14 mouse cellular contexts compared by ENCODE assay signal in genomic region chr16:91355160-91355559, GRCm38 (mm10). TPM values are rescaled to one million over a fixed set of nuclear protein-coding genes. Genes with fewer than 3 reads are reported as not detected.
DNase-seq lines count a peak whose midpoint lies in the region; ATAC-seq lines count a peak whose summit lies in the region.
"Had no signal": no experiment of that assay in that cellular context is flagged by ENCODE, and none has a peak within 500 bp of the region (broad histone marks: within the 10 kb centered on the region; RNA-seq: fewer than 3 reads in every experiment).

No protein-coding gene starts in this region.

- no peaks in the 10 kb centered on the region for H3K9me3 ChIP-seq in midbrain, embryonic 11.5 days (ENCODE audit: control insufficient read depth, low read length)
- H3K9me3 ChIP-seq in midbrain, embryonic 15.5 days: no peaks in the 10 kb centered on the region
- H3K9me3 ChIP-seq in stomach, embryonic 16.5 days (replicated peaks; ENCODE audit: control insufficient read depth, low read length): no peaks in the 10 kb centered on the region
- H3K9me3 ChIP-seq: kidney, embryonic 15.5 days had no signal

- no peaks in the 10 kb centered on the region for H3K4me1 ChIP-seq in midbrain, embryonic 11.5 days (ENCODE audit: control insufficient read depth, insufficient read depth, low read length)
- H3K4me1 ChIP-seq in midbrain, embryonic 15.5 days: peaks cover 2% of the 10 kb centered on the region; the same call in 1 of the 2 replicates
- H3K4me1 ChIP-seq in stomach, embryonic 16.5 days (ENCODE audit: control insufficient read depth, insufficient read depth, low read length): no peaks in the 10 kb centered on the region

- no peaks in the 10 kb centered on the region for H3K36me3 ChIP-seq in midbrain, embryonic 11.5 days (ENCODE audit: control insufficient read depth, insufficient read depth, low read length)
- H3K36me3 ChIP-seq in midbrain, embryonic 15.5 days (replicated peaks): no peaks in the 10 kb centered on the region
- no peaks in the 10 kb centered on the region for H3K36me3 ChIP-seq in macrophage (ENCODE audit: inconsistent target)
- no peaks in the 10 kb centered on the region for H3K36me3 ChIP-seq in stomach, embryonic 16.5 days (ENCODE audit: control insufficient read depth, insufficient read depth, low read length)
- H3K36me3 ChIP-seq: kidney, embryonic 15.5 days had no signal

- WGBS in midbrain, embryonic 11.5 days: 76% methylated on average over 12 of the region's 12 CpGs
- 72% methylated on average over 12 of the region's 12 CpGs for WGBS in midbrain, embryonic 15.5 days
- under 1% methylated on average over 12 of the region's 12 CpGs for WGBS in macrophage (ENCODE audit: missing documents)
- WGBS in stomach, embryonic 16.5 days: 73% methylated on average over 12 of the region's 12 CpGs

- no peak for ATAC-seq in midbrain, embryonic 11.5 days (ENCODE audit: low FRiP score)
- no peak for ATAC-seq in midbrain, embryonic 15.5 days (replicated peaks)
- ATAC-seq in granulocyte monocyte progenitor cell, adult 5-6 weeks (replicated peaks; ENCODE audit: poor library complexity, severe bottlenecking): peak; percentile 65
- no peak for ATAC-seq in stomach, embryonic 16.5 days (ENCODE audit: insufficient read depth, low FRiP score)

- no peak overlapping the region for H3K27ac ChIP-seq in midbrain, embryonic 11.5 days (ENCODE audit: low read depth, low read length)
- H3K27ac ChIP-seq in midbrain, embryonic 15.5 days: no peak overlapping the region
- H3K27ac ChIP-seq in macrophage: peak overlapping the region; percentile 99
- peak overlapping the region; percentile 24; the same call in 1 of the 2 replicates for H3K27ac ChIP-seq in stomach, embryonic 16.5 days (ENCODE audit: low read length)
- H3K27ac ChIP-seq: kidney, embryonic 15.5 days had no signal

- H3K4me2 ChIP-seq in midbrain, embryonic 11.5 days: no peak overlapping the region
- H3K4me2 ChIP-seq in midbrain, embryonic 15.5 days: no peak overlapping the region
- H3K4me2 ChIP-seq in stomach, embryonic 16.5 days (ENCODE audit: low read depth, low read length): no peak overlapping the region
- H3K4me2 ChIP-seq: kidney, embryonic 15.5 days had no signal

- intact Hi-C loops in left cerebral cortex, postnatal 36 days (cut with DNase I): no loop called here

- DNase-seq in midbrain, embryonic 11.5 days (ENCODE audit: low spot score, missing footprints): peak; percentile 79
- no peak for DNase-seq in embryo, embryonic 10.5 days (ENCODE audit: low spot score)
- DNase-seq in left cerebral cortex, postnatal 36 days (ENCODE audit: low spot score in 2 of 2): no peak
- no peak for DNase-seq in neural tube, embryonic 10.5 days (ENCODE audit: extremely low spot score, low spot score)
- DNase-seq: cerebellum, adult 2 months; heart, postnatal 36 days had no signal

- no peaks in the 10 kb centered on the region for H3K79me2 ChIP-seq in macrophage (ENCODE audit: inconsistent target)

- no peak overlapping the region for H3K9ac ChIP-seq in midbrain, embryonic 11.5 days (ENCODE audit: low read length)
- H3K9ac ChIP-seq in midbrain, embryonic 15.5 days: no peak overlapping the region
- H3K9ac ChIP-seq in stomach, embryonic 16.5 days (ENCODE audit: low read length): 0 out of 2 replicates have a peak overlapping the region, but pooled peaks have one; percentile 23
- H3K9ac ChIP-seq: kidney, embryonic 15.5 days had no signal

- peaks cover 4% of the 10 kb centered on the region; the same call in 1 of the 2 replicates for H3K27me3 ChIP-seq in midbrain, embryonic 11.5 days (ENCODE audit: control insufficient read depth, insufficient read depth, low read length)
- H3K27me3 ChIP-seq in midbrain, embryonic 15.5 days (replicated peaks): peaks cover 17% of the 10 kb centered on the region
- peaks cover 4% of the 10 kb centered on the region for H3K27me3 ChIP-seq in stomach, embryonic 16.5 days (ENCODE audit: control insufficient read depth, insufficient read depth, low read length)

- no peak overlapping the region for H3K4me3 ChIP-seq in midbrain, embryonic 11.5 days (ENCODE audit: low read depth, low read length)
- no peak overlapping the region for H3K4me3 ChIP-seq in midbrain, embryonic 15.5 days
- no peak overlapping the region for H3K4me3 ChIP-seq in macrophage (ENCODE audit: inconsistent target)
- H3K4me3 ChIP-seq in stomach, embryonic 16.5 days (replicated peaks; ENCODE audit: low read length): no peak overlapping the region
- H3K4me3 ChIP-seq: kidney, embryonic 15.5 days had no signal

RNA-seq across cellular contexts. Expression of gene Ifnar2, which starts 17.4 kb away (rescaled TPM):
- 32.6 and 32.7 TPM in 2 replicates for polyA plus RNA-seq in midbrain, embryonic 11.5 days (2014; fragmentation: Nextera tagmentation; extraction: Ambion mirVana)
- 33.5 and 36.7 TPM in 2 replicates for polyA plus RNA-seq in midbrain, embryonic 15.5 days (2015; fragmentation: Nextera tagmentation; extraction: Ambion mirVana)
- total RNA-seq in granulocyte monocyte progenitor cell, adult 5-6 weeks (2014; fragmentation: Nextera tagmentation): 130 and 164 TPM in 2 replicates
- total RNA-seq in granulocyte monocyte progenitor cell, adult 5-6 weeks (2017): 115 and 139 TPM in 2 replicates
- total RNA-seq in macrophage (2018; cell fraction: chromatin; rRNA removed): 100 to 1,000 TPM; 154 to 353 (median 191) TPM
- 100 to 1,000 TPM; 175 to 241 (median 207) TPM for total RNA-seq in macrophage (2018; cell fraction: cytosol; rRNA removed)
- 100 to 1,000 TPM; 188 to 308 (median 236) TPM for total RNA-seq in macrophage (2018; cell fraction: nucleus; rRNA removed)
- 183 to 327 TPM (median 193 TPM) in 3 replicates for polyA plus RNA-seq in macrophage (2018)
- 51.3 and 53.1 TPM in 2 replicates for polyA plus RNA-seq in stomach, embryonic 16.5 days (2015; fragmentation: Nextera tagmentation; extraction: Ambion mirVana)
- total RNA-seq in left cerebral cortex, postnatal 36 days (2021): 10 to 100 TPM; 19.4 to 25.1 TPM

RNA-seq across cellular contexts. Expression of gene Gm21970, which starts 36.4 kb away (rescaled TPM):
- not detected in 2 replicates for polyA plus RNA-seq in midbrain, embryonic 11.5 days (2014; fragmentation: Nextera tagmentation; extraction: Ambion mirVana)
- polyA plus RNA-seq in midbrain, embryonic 15.5 days (2015; fragmentation: Nextera tagmentation; extraction: Ambion mirVana): not detected in 2 replicates
- total RNA-seq in granulocyte monocyte progenitor cell, adult 5-6 weeks (2014; fragmentation: Nextera tagmentation): not detected in 2 replicates
- not detected in 2 replicates for total RNA-seq in granulocyte monocyte progenitor cell, adult 5-6 weeks (2017)
- not detected for total RNA-seq in macrophage (2018; cell fraction: chromatin; rRNA removed)
- under 1 TPM in 8 of 26 experiments, not detected in 18; 0.23 to 0.80 (median 0.37) TPM for total RNA-seq in macrophage (2018; cell fraction: cytosol; rRNA removed)
- 1 to 10 TPM in 1 of 26 experiments, not detected in 25; 1.6 TPM for total RNA-seq in macrophage (2018; cell fraction: nucleus; rRNA removed)
- not detected in 3 replicates for polyA plus RNA-seq in macrophage (2018)
- not detected in 2 replicates for polyA plus RNA-seq in stomach, embryonic 16.5 days (2015; fragmentation: Nextera tagmentation; extraction: Ambion mirVana)
- total RNA-seq in left cerebral cortex, postnatal 36 days (2021): not detected
- total RNA-seq: adrenal gland, adult 18-20 months; left cerebral cortex, postnatal 10 days had no signal
- polyA plus RNA-seq: cerebellum, adult 2 months; kidney, embryonic 15.5 days; testis, adult 2 months had no signal

RNA-seq across cellular contexts. Expression of gene Il10rb, which starts 50.8 kb away (rescaled TPM):
- 8.1 and 8.5 TPM in 2 replicates for polyA plus RNA-seq in midbrain, embryonic 11.5 days (2014; fragmentation: Nextera tagmentation; extraction: Ambion mirVana)
- polyA plus RNA-seq in midbrain, embryonic 15.5 days (2015; fragmentation: Nextera tagmentation; extraction: Ambion mirVana): 11.7 and 11.9 TPM in 2 replicates
- total RNA-seq in granulocyte monocyte progenitor cell, adult 5-6 weeks (2014; fragmentation: Nextera tagmentation): 36.6 and 48.8 TPM in 2 replicates
- total RNA-seq in granulocyte monocyte progenitor cell, adult 5-6 weeks (2017): 41.3 and 45.8 TPM in 2 replicates
- 100 to 1,000 TPM; 195 to 513 (median 266) TPM for total RNA-seq in macrophage (2018; cell fraction: chromatin; rRNA removed)
- 100 to 1,000 TPM; 302 to 435 (median 372) TPM for total RNA-seq in macrophage (2018; cell fraction: cytosol; rRNA removed)
- total RNA-seq in macrophage (2018; cell fraction: nucleus; rRNA removed): 100 to 1,000 TPM; 321 to 683 (median 404) TPM
- 357 to 533 TPM (median 380 TPM) in 3 replicates for polyA plus RNA-seq in macrophage (2018)
- 52.3 and 58.1 TPM in 2 replicates for polyA plus RNA-seq in stomach, embryonic 16.5 days (2015; fragmentation: Nextera tagmentation; extraction: Ambion mirVana)
- total RNA-seq in left cerebral cortex, postnatal 36 days (2021): 10 to 100 TPM in 1 of 2 experiments, 1 to 10 TPM in 1; 9.4 to 10.2 TPM

Comparison
In these comparisons a context has a peak if more than half of its experiments do, and no peak if none do; other contexts are left out.
1. H3K27ac ChIP-seq: peak in macrophage (single experiment) and stomach, embryonic 16.5 days (single experiment); none in midbrain, embryonic 11.5 days (single experiment) and midbrain, embryonic 15.5 days (single experiment).